Mouse (Mus musculus) ES-E14 (cell line): ENCODE results near the gene Fam187b. TPM values are rescaled to one million over a fixed set of nuclear protein-coding genes. Genes with fewer than 3 reads are reported as not detected.

Experiments used
- DNase-seq: peaks from one replicate; pipeline ENCODE4 v3.0.0-alpha.2; 2013; ENCODE audit warnings: low read depth, low spot score
- H3K27ac ChIP-seq: 2 replicates; pipeline ENCODE4 v1.5.1; 2012; ENCODE audit warnings: low read depth, mild to moderate bottlenecking, low read length, moderate library complexity, mixed read lengths; ENCODE audit not compliant: poor library complexity, insufficient read depth, severe bottlenecking
- H3K36me3 ChIP-seq: 2 replicates; pipeline ENCODE4 v1.6.1; 2012; ENCODE audit warnings: mild to moderate bottlenecking, low read length, moderate library complexity, mixed read lengths; ENCODE audit not compliant: control insufficient read depth, poor library complexity, insufficient read depth, severe bottlenecking
- H3K4me1 ChIP-seq, 2 experiments: fragments of 150-350 bp in 1 of 2; sonication (generic) in 1 of 2; 2 replicates each; pipeline ENCODE4 v1.6.1; 2012; ENCODE audit warnings: low read length in 2 of 2, mild to moderate bottlenecking in 1 of 2, mixed read lengths in 1 of 2; ENCODE audit not compliant: control insufficient read depth in 2 of 2, insufficient read depth in 2 of 2, poor library complexity in 1 of 2
- H3K4me3 ChIP-seq, 2 experiments: fragments of 150-350 bp in 1 of 2; sonication (generic) in 1 of 2; 2 replicates each; pipeline ENCODE4 v1.5.1; 2012; ENCODE audit warnings: low read length in 2 of 2, low read depth in 1 of 2, mild to moderate bottlenecking in 1 of 2, mixed read lengths in 1 of 2; ENCODE audit not compliant: insufficient read depth in 1 of 2, poor library complexity in 1 of 2, severe bottlenecking in 1 of 2
- H3K9ac ChIP-seq: 2 replicates; pipeline ENCODE4 v1.6.1; 2012; ENCODE audit warnings: low read depth, mild to moderate bottlenecking, low read length, mixed read lengths; ENCODE audit not compliant: poor library complexity, insufficient read depth, severe bottlenecking
- H3K9me3 ChIP-seq: fragments of 150-350 bp; sonication (generic); 2 replicates; pipeline ENCODE4 v1.6.1; 2012; ENCODE audit warnings: low read depth, mild to moderate bottlenecking, low read length; ENCODE audit not compliant: control insufficient read depth, insufficient read depth
- CHD2 ChIP-seq: IDR thresholded peaks from 2 replicates; pipeline ENCODE4 v1.6.1; 2014; ENCODE audit warnings: mild to moderate bottlenecking, low read depth, low read length, inconsistent platforms
- HCFC1 ChIP-seq: IDR thresholded peaks from 2 replicates; pipeline ENCODE4 v1.6.1; 2012; ENCODE audit warnings: low read length, inconsistent platforms, borderline replicate concordance; ENCODE audit not compliant: insufficient read depth
- MAFK ChIP-seq: IDR thresholded peaks from 2 replicates; pipeline ENCODE4 v1.6.1; 2014; ENCODE audit warnings: mild to moderate bottlenecking, low read depth, low read length, inconsistent platforms; ENCODE audit not compliant: insufficient read depth
- ZC3H11A ChIP-seq: IDR thresholded peaks from 2 replicates; pipeline ENCODE4 v1.6.1; 2012; ENCODE audit warnings: low read depth, mild to moderate bottlenecking, inconsistent platforms, low read length, borderline replicate concordance
- ZNF384 ChIP-seq: IDR thresholded peaks from 2 replicates; pipeline ENCODE4 v1.6.1; 2012; ENCODE audit warnings: low read depth, low read length, inconsistent platforms
- in situ Hi-C, 2 experiments: fragments of 600-800 bp; cut with MboI; formaldehyde crosslinking; loops; one replicate each; pipeline ENCODE4 v1.15.1; 2025; ENCODE audit warnings: low sequenced_read_pairs in 2 of 2, inconsistent platforms in 1 of 2; ENCODE audit not compliant: unreplicated experiment in 2 of 2
- total RNA-seq: library from RNA; depleted of rRNA; stranded (reverse); fragments of 300-350 nt; gene quantifications from 2 replicates; pipeline ENCODE4 v1.2.3, GENCODE M21; 2012

Gene Fam187b
- total RNA-seq, 1 experiment: 0.67 TPM

- Histone ChIP-seq H3K36me3 (peaks cover 21% of the 10 kb centered on the region; the same call in 1 of the 2 replicates), H3K9ac (no peak overlapping the region; the same call in 1 of the 2 replicates), H3K9me3 (no peaks in the 10 kb centered on the region), H3K4me3 (peak overlapping the region; percentile 75 to 79; a peak in 3 of 4 replicates), H3K4me1 (peaks cover 0 to 5% of the 10 kb centered on the region in 2 experiments; a peak in 1 of 4 replicates), H3K27ac (no peak overlapping the region)
- no peak for DNase-seq
- in situ Hi-C loops: loop anchor here in 1 of 2 experiments (10.0 kb wide), 1 partner anchor 157 kb away; no protein-coding TSS in a partner anchor
- TF ChIP-seq ZC3H11A (no peak), HCFC1 (no peak), MAFK (no peak), ZNF384 (no peak), CHD2 (no peak)
Measured at GRCm38 (mm10) chr7:30971901-30972300, 1.7 kb upstream of the Fam187b start.

- no peaks in the 10 kb centered on the region for H3K9me3 ChIP-seq
- DNase-seq: no peak
- peak overlapping the region; percentile 17; the same call in 1 of the 2 replicates for H3K27ac ChIP-seq
- peak overlapping the region; percentile 75 to 79 for H3K4me3 ChIP-seq
- H3K4me1 ChIP-seq: peaks cover 0 to 5% of the 10 kb centered on the region in 2 experiments; a peak in 1 of 4 replicates
- peaks cover 18% of the 10 kb centered on the region; the same call in 1 of the 2 replicates for H3K36me3 ChIP-seq
- TF ChIP-seq ZC3H11A (no peak), CHD2 (no peak), ZNF384 (no peak), MAFK (no peak)
- in situ Hi-C loops: loop anchor here in 1 of 2 experiments (10.0 kb wide), 1 partner anchor 158 kb away; no protein-coding TSS in a partner anchor
- H3K9ac ChIP-seq: peak overlapping the region; percentile 84
Measured at GRCm38 (mm10) chr7:30972426-30973250, 952 bp upstream of the Fam187b start.

- peak within 1 kb of the TSS; percentile 81 for H3K27ac ChIP-seq
- H3K4me1 ChIP-seq: peaks cover 0 to 5% of the 10 kb centered on the region in 2 experiments; a peak in 1 of 4 replicates
- in situ Hi-C loops: loop anchor here in 1 of 2 experiments (10.0 kb wide), 1 partner anchor 158 kb away; no protein-coding TSS in a partner anchor
- peak within 1 kb of the TSS; percentile 84 for H3K9ac ChIP-seq
- H3K4me3 ChIP-seq: peak within 1 kb of the TSS; percentile 75 to 79
- no peaks in the 10 kb centered on the region for H3K9me3 ChIP-seq
- no peak for DNase-seq
- H3K36me3 ChIP-seq: peaks cover 16% of the 10 kb centered on the region; the same call in 1 of the 2 replicates
- TF ChIP-seq ZC3H11A (no peak), HCFC1 (no peak), ZNF384 (no peak), MAFK (no peak), CHD2 (no peak)
Measured at GRCm38 (mm10) chr7:30973251-30973500, 414 bp upstream of the Fam187b start, which contains the start of gene Lsr. TSS of gene Lsr (minus strand) at chr7:30973464.

- no peaks in the 10 kb centered on the region for H3K36me3 ChIP-seq
- in situ Hi-C loops: no loop called here
- no peaks in the 10 kb centered on the region for H3K9me3 ChIP-seq
- H3K4me3 ChIP-seq: no peak overlapping the region
- H3K9ac ChIP-seq: no peak overlapping the region
- H3K4me1 ChIP-seq: no peaks in the 10 kb centered on the region
- TF ChIP-seq MAFK: no peak
- no peak for TF ChIP-seq ZNF384
- TF ChIP-seq CHD2: no peak
- no peak for TF ChIP-seq HCFC1
- TF ChIP-seq ZC3H11A: no peak
- DNase-seq: no peak
- H3K27ac ChIP-seq: no peak overlapping the region
Measured at GRCm38 (mm10) chr7:30981703-30982102, 8.1 kb downstream of the Fam187b start.
